Mouse (Mus musculus): ENCODE measurements at regions not wholly inside any gene's neighbourhood (a gene's known extent, or its start where the extent isn't known, plus 50 kb on each side); places are given as distances from the start of the nearest gene placed in this dataset.

GRCm38 (mm10) chr17:80800877-80801276, 72.6 kb upstream of the Map4k3 start:
- TF ChIP-seq CTCF (IDR thresholded peaks at IDR 0.05; ENCODE audit: extremely low read depth, insufficient read length, insufficient replicate concordance, low read depth, low read length) (no peak), POLR2A (IDR thresholded peaks at IDR 0.05; ENCODE audit: low read depth, low read length) (no peak)

Measured in small intestine, adult 2 months (tissue).